Mouse (Mus musculus) spleen, postnatal 10 days (tissue): ENCODE data around the gene Prex1.

Experiments used
- DNase-seq, 2 experiments: peaks; one replicate each; pipeline ENCODE4 v3.0.0; 2021 to 2022; ENCODE audit warnings: low spot score in 2 of 2

Gene Prex1

GRCm38 (mm10) chr2:166686917-166687316 is 26.7 kb downstream of the Prex1 start:
- DNase-seq = no peak

GRCm38 (mm10) chr2:166685824-166686223 is 27.8 kb downstream of the Prex1 start:
- DNase-seq = no peak

GRCm38 (mm10) chr2:166683885-166684544 is 29.6 kb downstream of the Prex1 start:
- DNase-seq = peak in 1 of 2 experiments; percentile 44

- no peak for DNase-seq
Observed at GRCm38 (mm10) chr2:166682866-166683265, 30.8 kb downstream of the Prex1 start.

GRCm38 (mm10) chr2:166678959-166679759 is 34.5 kb downstream of the Prex1 start:
- DNase-seq = no peak

GRCm38 (mm10) chr2:166676933-166677332 is 36.7 kb downstream of the Prex1 start:
- no peak for DNase-seq

- no peak for DNase-seq
Observed at GRCm38 (mm10) chr2:166676498-166676897, 37.1 kb downstream of the Prex1 start.

GRCm38 (mm10) chr2:166675588-166676444 is 37.8 kb downstream of the Prex1 start:
- no peak for DNase-seq

GRCm38 (mm10) chr2:166674693-166675092 is 38.9 kb downstream of the Prex1 start:
- no peak for DNase-seq

- DNase-seq = no peak
Observed at GRCm38 (mm10) chr2:166673951-166674350, 39.7 kb downstream of the Prex1 start.

GRCm38 (mm10) chr2:166672171-166672965 is 41.3 kb downstream of the Prex1 start:
- DNase-seq = no peak

GRCm38 (mm10) chr2:166671614-166672013 is 42.0 kb downstream of the Prex1 start:
- no peak for DNase-seq

- no peak for DNase-seq
Observed at GRCm38 (mm10) chr2:166671019-166671418, 42.6 kb downstream of the Prex1 start.

- no peak for DNase-seq
Observed at GRCm38 (mm10) chr2:166669922-166670321, 43.7 kb downstream of the Prex1 start.

- DNase-seq = no peak
Observed at GRCm38 (mm10) chr2:166667790-166668695, 45.6 kb downstream of the Prex1 start.

- no peak for DNase-seq
Observed at GRCm38 (mm10) chr2:166666175-166666574, 47.5 kb downstream of the Prex1 start.

- no peak for DNase-seq
Observed at GRCm38 (mm10) chr2:166665244-166665922, 48.2 kb downstream of the Prex1 start.

- DNase-seq = no peak
Observed at GRCm38 (mm10) chr2:166664506-166664905, 49.1 kb downstream of the Prex1 start.

GRCm38 (mm10) chr2:166663250-166663961 is 50.2 kb downstream of the Prex1 start:
- no peak for DNase-seq
